Mouse (Mus musculus): ENCODE data around the gene Zrsr2.
A peak's percentile ranks its signal among the peaks of the same experiment; 100 is the strongest.

The Zrsr2 gene

GRCm38 (mm10) chrX:163958467-163958875, at the start of gene Zrsr2:
TSS of gene Zrsr2 (minus strand) at chrX:163958661.
- peak; percentile 77 to 81 for DNase-seq (ENCODE audit: low spot score in 2 of 2)

GRCm38 (mm10) chrX:164004809-164005208, 46.3 kb upstream of the Zrsr2 start:
- no peak for DNase-seq (ENCODE audit: low spot score in 2 of 2)

- DNase-seq (ENCODE audit: low spot score in 2 of 2) = no peak
Observed at GRCm38 (mm10) chrX:163999848-164000247, 41.4 kb upstream of the Zrsr2 start.

GRCm38 (mm10) chrX:163996754-163997153, 38.3 kb upstream of the Zrsr2 start:
- no peak for DNase-seq (ENCODE audit: low spot score in 2 of 2)

- no peak for DNase-seq (ENCODE audit: low spot score in 2 of 2)
Observed at GRCm38 (mm10) chrX:163987718-163988374, 29.4 kb upstream of the Zrsr2 start.

- no peak for DNase-seq (ENCODE audit: low spot score in 2 of 2)
Observed at GRCm38 (mm10) chrX:163982129-163982528, 23.7 kb upstream of the Zrsr2 start.

- no peak for DNase-seq (ENCODE audit: low spot score in 2 of 2)
Observed at GRCm38 (mm10) chrX:163981500-163981899, 23.0 kb upstream of the Zrsr2 start.

GRCm38 (mm10) chrX:163981092-163981491, 22.6 kb upstream of the Zrsr2 start:
- DNase-seq (ENCODE audit: low spot score in 2 of 2) = no peak

GRCm38 (mm10) chrX:163957803-163958466, 526 bp downstream of the Zrsr2 start:
- DNase-seq (ENCODE audit: low spot score in 2 of 2) = peak; percentile 61 to 63

- no peak for DNase-seq (ENCODE audit: low spot score in 2 of 2)
Observed at GRCm38 (mm10) chrX:163957381-163957780, 1.1 kb downstream of the Zrsr2 start.

- no peak for DNase-seq (ENCODE audit: low spot score in 2 of 2)
Observed at GRCm38 (mm10) chrX:163951618-163952017, 6.8 kb downstream of the Zrsr2 start.

- DNase-seq (ENCODE audit: low spot score in 2 of 2) = no peak
Observed at GRCm38 (mm10) chrX:163944381-163944780, 14.1 kb downstream of the Zrsr2 start.

- DNase-seq (ENCODE audit: low spot score in 2 of 2) = no peak
Observed at GRCm38 (mm10) chrX:163938587-163938986, 19.9 kb downstream of the Zrsr2 start.

- DNase-seq (ENCODE audit: low spot score in 2 of 2) = no peak
Observed at GRCm38 (mm10) chrX:163934731-163935130, 23.7 kb downstream of the Zrsr2 start.

- DNase-seq (ENCODE audit: low spot score in 2 of 2) = no peak
Observed at GRCm38 (mm10) chrX:163929550-163929949, 28.9 kb downstream of the Zrsr2 start.

- DNase-seq (ENCODE audit: low spot score in 2 of 2) = no peak
Observed at GRCm38 (mm10) chrX:163912791-163913190, 45.7 kb downstream of the Zrsr2 start.

- peak; percentile 18 to 61 for DNase-seq (ENCODE audit: low spot score in 2 of 2)
Observed at GRCm38 (mm10) chrX:163909381-163909780, 49.1 kb downstream of the Zrsr2 start.

- peak; percentile 91 to 93 for DNase-seq (ENCODE audit: low spot score in 2 of 2)
Observed at GRCm38 (mm10) chrX:163908337-163909250, 49.9 kb downstream of the Zrsr2 start, which contains the start of gene Ap1s2. TSS of gene Ap1s2 (plus strand) at chrX:163909017.

GRCm38 (mm10) chrX:163908003-163908336, 50.5 kb downstream of the Zrsr2 start:
- no peak for DNase-seq (ENCODE audit: low spot score in 2 of 2)

- DNase-seq (ENCODE audit: low spot score in 2 of 2) = no peak
Observed at GRCm38 (mm10) chrX:163906861-163907260, 51.6 kb downstream of the Zrsr2 start.

GRCm38 (mm10) chrX:163899431-163900020, 58.9 kb downstream of the Zrsr2 start:
- no peak for DNase-seq (ENCODE audit: low spot score in 2 of 2)

- DNase-seq (ENCODE audit: low spot score in 2 of 2) = no peak
Observed at GRCm38 (mm10) chrX:163897354-163897753, 61.1 kb downstream of the Zrsr2 start.
